Mouse (Mus musculus) lung, embryonic 14.5 days (tissue): ENCODE results near the gene Arhgap21. TPM values are rescaled to one million over a fixed set of nuclear protein-coding genes. Genes with fewer than 3 reads are reported as not detected.

Experiments
- ATAC-seq: fragments of 200-750 bp; cut with Nextera tagmentation; 2 replicates; pipeline ENCODE4 v1.8.0; 2017; ENCODE audit warnings: mild to moderate bottlenecking, moderate TSS enrichment, moderate library complexity; ENCODE audit not compliant: insufficient read depth
- DNase-seq: peaks from one replicate; pipeline ENCODE4 v3.0.0-alpha.2; 2015
- H3K27ac ChIP-seq: fragments of 300-500 bp; sonication (generic); 2 replicates; pipeline ENCODE4 v1.5.1; 2014; ENCODE audit warnings: low read depth, mild to moderate bottlenecking, moderate library complexity
- H3K27me3 ChIP-seq: fragments of 300-500 bp; sonication (generic); 2 replicates; pipeline ENCODE4 v1.6.1; 2014; ENCODE audit warnings: low read length, control low read depth; ENCODE audit not compliant: insufficient read depth
- H3K36me3 ChIP-seq: fragments of 300-500 bp; sonication (generic); 2 replicates; pipeline ENCODE4 v1.6.1; 2014; ENCODE audit warnings: control low read depth; ENCODE audit not compliant: insufficient read depth
- H3K4me1 ChIP-seq: fragments of 300-500 bp; sonication (generic); 2 replicates; pipeline ENCODE4 v1.6.1; 2014; ENCODE audit warnings: antibody characterized with exemption, control low read depth; ENCODE audit not compliant: insufficient read depth
- H3K4me2 ChIP-seq: fragments of 300-500 bp; sonication (generic); 2 replicates; pipeline ENCODE4 v1.6.1; 2014; ENCODE audit warnings: mild to moderate bottlenecking
- H3K4me3 ChIP-seq: fragments of 300-500 bp; sonication (generic); 2 replicates; pipeline ENCODE4 v1.5.1; 2014; ENCODE audit warnings: low read depth, low read length
- H3K9ac ChIP-seq: fragments of 300-500 bp; sonication (generic); 2 replicates; pipeline ENCODE4 v1.6.1; 2014
- H3K9me3 ChIP-seq: fragments of 300-500 bp; sonication (generic); 2 replicates; pipeline ENCODE4 v1.6.1; 2016; ENCODE audit warnings: low read depth, low read length, control low read depth
- CTCF ChIP-seq: IDR thresholded peaks from 2 replicates; pipeline ENCODE4 v1.5.1; 2016; ENCODE audit warnings: antibody characterized with exemption, low read depth
- WGBS: fragments of 180-500 bp; shearing (Covaris S2); extraction: QIAGEN DNeasy Blood & Tissue Kit; methylation state at CpG from one replicate; pipeline ENCODE4 v1.1.7; 2014; 5-methylcytosine and 5-hydroxymethylcytosine counted together
- polyA plus RNA-seq: library from polyadenylated mRNA; unstranded; fragments of >200 nt; fragmentation: Nextera tagmentation; extraction: Ambion mirVana; gene quantifications from 2 replicates; pipeline ENCODE4 v1.2.1, GENCODE M21; 2014

The Arhgap21 gene
- polyA plus RNA-seq, 1 experiment from 2014 or later: 22.1 TPM

DNA sequence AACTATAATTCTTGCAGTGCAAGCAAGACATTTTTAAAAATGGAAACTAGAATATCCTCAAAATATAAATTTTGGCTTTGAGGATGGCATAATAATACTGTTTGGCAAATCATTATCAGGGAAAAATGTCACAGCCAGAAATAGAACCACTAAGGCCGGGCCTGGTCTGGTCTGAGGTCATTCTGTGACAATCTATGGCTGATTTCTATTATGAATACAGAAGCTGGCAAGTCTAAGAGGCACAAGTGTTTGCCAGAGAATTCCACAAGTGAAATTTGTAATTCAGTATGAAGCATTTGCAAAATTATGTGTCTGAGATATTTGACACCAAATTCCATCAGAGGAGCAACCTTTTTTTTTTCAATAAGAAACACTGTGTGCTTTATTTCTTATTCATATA lies 3.5 kb upstream of the Arhgap21 start:
- Histone ChIP-seq H3K4me2 (no peak overlapping the region), H3K9ac (no peak overlapping the region), H3K27ac (no peak overlapping the region), H3K4me1 (no peaks in the 10 kb centered on the region), H3K9me3 (no peaks in the 10 kb centered on the region), H3K4me3 (no peak overlapping the region), H3K27me3 (no peaks in the 10 kb centered on the region), H3K36me3 (no peaks in the 10 kb centered on the region)
- DNase-seq (no peak), ATAC-seq (no peak)
- 22% methylated on average over 1 of the region's 1 CpGs for WGBS
- no peak for TF ChIP-seq CTCF

DNA sequence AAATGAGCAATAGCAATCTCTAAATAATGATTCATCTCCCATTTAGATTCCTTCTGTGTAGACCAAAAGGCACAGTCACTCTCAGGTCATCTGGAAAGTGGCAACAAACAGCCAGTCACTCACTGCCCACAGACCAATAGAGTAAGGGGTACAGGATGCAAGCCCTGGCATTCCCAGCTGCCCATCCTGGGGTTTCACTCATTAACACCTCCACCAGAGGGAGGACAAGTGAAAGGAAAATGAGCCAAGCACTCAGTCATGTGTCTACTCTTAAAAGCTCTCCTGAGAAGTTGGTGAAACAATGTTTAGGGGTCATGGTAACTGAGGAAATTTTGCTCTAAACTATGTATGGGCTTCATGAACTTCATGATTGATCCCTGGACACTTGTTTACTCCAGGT lies 2.9 kb upstream of the Arhgap21 start:
- Histone ChIP-seq H3K9ac (no peak overlapping the region), H3K4me1 (peaks cover 5% of the 10 kb centered on the region), H3K27ac (no peak overlapping the region), H3K9me3 (no peaks in the 10 kb centered on the region), H3K27me3 (no peaks in the 10 kb centered on the region), H3K36me3 (no peaks in the 10 kb centered on the region), H3K4me2 (no peak overlapping the region), H3K4me3 (no peak overlapping the region)
- no peak for ATAC-seq
- no peak for TF ChIP-seq CTCF
- no peak for DNase-seq

DNA sequence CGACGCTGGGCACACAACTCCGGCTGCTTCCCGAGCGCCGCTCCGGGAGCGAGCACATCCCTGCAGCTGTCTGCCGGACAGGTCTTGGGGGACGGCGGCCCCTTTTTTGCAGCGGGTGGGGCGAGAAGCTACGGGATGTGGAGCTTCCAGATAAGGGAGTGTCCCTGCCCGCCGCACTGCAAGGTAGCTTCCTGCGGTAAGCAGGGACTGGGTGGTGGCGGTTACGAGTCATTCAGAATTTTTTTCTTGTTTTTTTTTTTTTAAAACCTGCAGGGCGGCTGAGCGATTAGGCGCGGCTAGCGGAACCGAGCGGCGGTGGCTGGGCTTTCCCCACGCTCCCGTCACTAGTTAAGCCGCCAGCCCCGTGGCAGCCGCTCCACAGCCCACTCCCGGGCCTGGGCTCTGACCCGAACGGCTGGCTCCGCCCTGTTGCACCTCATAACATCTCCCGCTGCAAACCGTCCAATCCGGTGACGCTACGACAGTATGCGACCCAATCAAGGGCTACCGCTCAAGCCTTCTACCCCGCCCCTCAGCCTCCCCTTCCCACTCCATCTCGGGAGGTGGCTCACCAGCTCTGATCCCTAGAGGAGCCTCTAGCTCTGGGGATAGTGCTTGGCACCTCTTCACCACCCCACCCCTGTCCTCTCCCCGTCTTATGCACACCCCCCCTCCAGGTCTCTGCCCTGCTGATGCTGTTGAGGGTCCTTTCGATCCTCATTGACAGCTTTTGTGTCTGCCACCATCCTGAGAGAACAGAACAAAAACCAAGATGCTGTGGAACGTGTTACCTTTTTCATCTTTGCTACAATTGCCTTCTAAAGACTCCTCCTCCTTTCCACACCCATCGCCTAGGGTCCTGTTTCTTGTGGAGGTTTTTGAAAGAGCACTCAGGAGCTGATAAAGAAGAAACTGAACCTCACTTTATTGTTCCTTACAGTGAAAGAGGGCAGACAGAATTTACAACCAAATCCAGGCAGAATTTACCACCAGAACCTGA lies 820 bp upstream of the Arhgap21 start:
- Histone ChIP-seq H3K9ac (peak overlapping the region; percentile 98), H3K27ac (peak overlapping the region; percentile 98), H3K4me1 (peaks cover 12% of the 10 kb centered on the region), H3K4me2 (peak overlapping the region; percentile 93), H3K36me3 (no peaks in the 10 kb centered on the region), H3K27me3 (no peaks in the 10 kb centered on the region), H3K4me3 (peak overlapping the region; percentile 90), H3K9me3 (no peaks in the 10 kb centered on the region)
- DNase-seq: peak; percentile 98
- no peak for TF ChIP-seq CTCF
- peak; percentile 96 for ATAC-seq
- under 1% methylated on average over 49 of the region's 49 CpGs for WGBS

DNA sequence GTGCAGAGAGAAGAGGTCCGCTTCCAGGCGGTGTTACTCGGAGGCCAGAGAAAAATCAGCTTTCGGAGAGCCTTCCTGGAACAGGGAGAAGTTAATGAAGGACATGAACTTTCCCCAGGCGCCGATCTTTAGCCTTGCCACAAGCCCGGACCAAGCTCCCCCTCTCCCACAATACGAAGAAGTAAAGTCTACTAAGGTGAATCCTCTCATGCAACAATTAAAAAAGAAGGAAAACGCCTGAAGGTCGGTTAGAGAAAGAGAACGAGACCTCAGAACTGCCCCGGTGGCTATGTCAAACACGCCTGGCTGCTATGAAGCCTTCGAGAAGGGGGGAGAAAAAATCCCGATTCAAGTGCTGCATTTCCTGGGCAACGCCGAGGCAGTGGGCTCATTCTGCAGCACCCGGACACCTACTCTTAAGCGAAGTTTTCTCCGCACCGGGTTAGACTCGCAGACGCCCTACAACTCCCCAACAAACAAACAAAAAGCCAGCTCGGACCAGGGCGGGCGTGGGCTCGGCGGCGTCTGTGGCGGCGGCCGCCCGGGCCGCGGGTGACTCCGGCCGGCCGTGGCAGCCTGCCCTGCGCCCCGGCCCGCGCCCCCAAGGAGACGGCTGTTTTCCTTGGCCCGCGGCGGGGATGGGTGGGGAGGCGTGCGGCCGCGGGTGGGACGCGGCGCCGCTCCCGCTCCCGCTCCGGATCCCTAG lies 882 bp downstream of the Arhgap21 start:
- DNase-seq (peak; percentile 67), ATAC-seq (peak; percentile 2; the same call in 1 of the 2 replicates)
- peaks cover 12% of the 10 kb centered on the region for H3K4me1 ChIP-seq
- peak overlapping the region; percentile 93 for H3K4me2 ChIP-seq
- peak overlapping the region; percentile 98 for H3K9ac ChIP-seq
- peak overlapping the region; percentile 90 for H3K4me3 ChIP-seq
- no peak for TF ChIP-seq CTCF
- H3K27me3 ChIP-seq: no peaks in the 10 kb centered on the region
- peak overlapping the region; percentile 98 for H3K27ac ChIP-seq
- H3K36me3 ChIP-seq: no peaks in the 10 kb centered on the region
- no peaks in the 10 kb centered on the region for H3K9me3 ChIP-seq
- under 1% methylated on average over 40 of the region's 57 CpGs for WGBS

DNA sequence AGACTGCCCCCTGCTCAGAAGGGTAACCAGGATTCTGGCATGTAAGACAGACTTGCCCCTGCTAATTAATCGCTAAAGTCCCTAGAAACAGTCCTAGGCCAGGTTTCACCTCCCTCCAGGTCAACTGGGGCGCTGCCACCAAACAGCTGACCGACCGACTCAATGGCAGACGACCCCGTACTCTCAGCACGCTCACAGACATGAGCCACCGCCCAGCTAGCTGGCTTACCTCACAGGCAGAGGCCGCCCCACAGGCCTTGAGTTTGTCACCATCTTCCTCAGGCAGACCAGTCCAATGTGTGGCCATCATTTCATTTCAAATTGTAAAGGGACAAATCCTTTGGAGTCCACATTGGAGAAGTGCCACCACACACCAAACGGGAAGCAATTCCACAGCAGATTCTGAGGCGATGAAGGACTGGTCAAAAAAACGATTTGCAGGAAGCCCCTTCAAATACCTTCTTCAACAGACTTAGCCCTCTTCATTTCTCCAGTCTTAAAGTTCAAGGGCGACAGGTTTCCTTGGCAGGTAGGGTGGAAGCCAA lies 1.5 kb downstream of the Arhgap21 start:
- TF ChIP-seq CTCF: no peak
- H3K4me2 ChIP-seq: peak overlapping the region; percentile 93
- H3K4me1 ChIP-seq: peaks cover 16% of the 10 kb centered on the region
- ATAC-seq: no peak
- H3K36me3 ChIP-seq: no peaks in the 10 kb centered on the region
- H3K9me3 ChIP-seq: no peaks in the 10 kb centered on the region
- peak overlapping the region; percentile 90 for H3K4me3 ChIP-seq
- peak; percentile 57 for DNase-seq
- no peaks in the 10 kb centered on the region for H3K27me3 ChIP-seq
- whole genome bisulfite sequencing: 1% methylated on average over 13 of the region's 13 CpGs
- peak overlapping the region; percentile 98 for H3K9ac ChIP-seq
- peak overlapping the region; percentile 98 for H3K27ac ChIP-seq

DNA sequence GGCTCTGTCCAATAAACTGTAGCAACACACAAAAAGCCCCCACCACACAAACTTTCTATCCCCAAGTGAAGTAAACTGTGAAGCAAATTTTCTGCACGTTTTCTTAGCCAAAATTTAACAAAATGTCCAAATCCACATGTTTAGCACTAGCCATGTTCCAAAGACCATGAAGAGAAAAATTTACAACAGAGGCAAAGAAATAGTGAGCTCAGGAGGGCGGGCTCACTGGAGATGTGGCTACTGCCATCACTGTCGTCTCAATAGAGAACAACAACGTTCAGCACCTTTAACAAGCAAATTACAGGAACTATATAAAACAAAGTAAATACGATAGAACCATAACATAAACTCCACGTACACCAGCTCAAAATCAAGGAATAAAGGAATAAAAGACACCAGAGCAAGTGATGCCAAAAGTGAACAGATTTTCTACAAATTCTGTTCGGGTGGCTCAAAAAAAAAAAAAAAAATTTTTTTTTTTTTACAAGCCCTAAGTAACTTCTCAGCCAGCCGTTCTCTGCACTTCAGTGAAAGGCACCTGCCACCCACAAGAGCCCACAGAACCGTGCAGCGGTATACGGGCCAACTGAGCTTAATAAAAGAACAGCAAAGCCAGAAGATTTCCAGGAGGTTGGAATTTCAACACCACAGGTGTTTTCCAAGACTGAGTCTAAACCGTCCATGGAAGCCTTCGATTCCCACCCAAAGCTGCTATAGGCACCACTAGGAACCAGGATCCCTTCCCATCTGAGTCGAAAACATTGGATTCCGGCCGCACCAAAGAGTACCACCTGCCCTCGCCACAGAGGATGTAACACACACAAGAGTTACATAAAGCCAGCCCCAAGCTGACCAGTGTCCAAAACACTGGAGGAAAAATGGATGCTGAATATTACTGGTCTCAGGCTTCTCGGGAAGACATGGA lies 2.2 kb downstream of the Arhgap21 start:
- Histone ChIP-seq H3K36me3 (no peaks in the 10 kb centered on the region), H3K9me3 (no peaks in the 10 kb centered on the region), H3K27ac (0 out of 2 replicates have a peak overlapping the region, but pooled peaks have one; percentile 98), H3K27me3 (no peaks in the 10 kb centered on the region), H3K9ac (peak overlapping the region; percentile 98), H3K4me3 (peak overlapping the region; percentile 90), H3K4me1 (peaks cover 20% of the 10 kb centered on the region), H3K4me2 (peak overlapping the region; percentile 93)
- TF ChIP-seq CTCF: no peak
- no peak for ATAC-seq
- 34% methylated on average over 18 of the region's 18 CpGs for WGBS
- peak; percentile 20 for DNase-seq
